Mouse (Mus musculus): ENCODE results near the gene Ank2.

DNA sequence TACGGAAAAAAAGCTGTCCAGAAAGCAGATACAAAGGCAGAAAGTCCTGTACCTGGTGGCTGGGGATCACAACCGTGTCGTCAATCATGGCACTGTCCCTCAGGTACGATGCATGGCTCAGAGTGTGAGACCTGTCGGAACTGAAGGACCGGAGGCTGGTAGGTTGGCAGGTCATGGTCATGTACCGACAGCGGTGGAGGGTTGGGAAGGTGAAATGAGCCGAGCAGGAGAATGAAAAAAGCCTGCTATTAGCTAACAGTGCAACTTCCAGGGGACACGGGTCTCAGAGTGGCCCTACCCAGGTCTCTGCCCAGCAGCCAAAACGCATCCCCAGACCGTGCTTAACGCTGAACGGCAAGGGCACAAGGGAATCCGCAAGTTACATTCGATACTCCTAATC is 522.4 kb downstream of the Ank2 start:
- TF ChIP-seq CTCF (IDR thresholded peaks at IDR 0.05; ENCODE audit: low read depth) = no peak
- no peak for TF ChIP-seq EP300 (IDR thresholded peaks at IDR 0.05; ENCODE audit: low read depth)

Data from liver, postnatal 0 days (tissue).